Mouse (Mus musculus) hindbrain, embryonic 11.5 days (tissue): Measurements from ENCODE around the gene Patj. TPM values are rescaled to one million over a fixed set of nuclear protein-coding genes. Genes with fewer than 3 reads are reported as not detected.

Experiments used
- ATAC-seq: fragments of 200-750 bp; cut with Nextera tagmentation; 2 replicates; pipeline ENCODE4 v1.8.0; 2017; ENCODE audit warnings: mild to moderate bottlenecking, moderate TSS enrichment, moderate library complexity; ENCODE audit not compliant: low FRiP score
- DNase-seq: peaks from one replicate; pipeline ENCODE4 v3.0.0-alpha.2; 2015; ENCODE audit warnings: low spot score
- H3K27ac ChIP-seq: fragments of 300-500 bp; sonication (generic); 2 replicates; pipeline ENCODE4 v1.5.1; 2014; ENCODE audit warnings: mild to moderate bottlenecking, low read depth, low read length
- H3K27me3 ChIP-seq: fragments of 300-500 bp; sonication (generic); 2 replicates; pipeline ENCODE4 v1.6.1; 2014; ENCODE audit warnings: mild to moderate bottlenecking, low read length, moderate library complexity, mixed read lengths; ENCODE audit not compliant: control insufficient read depth, insufficient read depth
- H3K36me3 ChIP-seq: fragments of 300-500 bp; sonication (generic); 2 replicates; pipeline ENCODE4 v1.6.1; 2014; ENCODE audit warnings: mild to moderate bottlenecking, low read length, moderate library complexity, mixed read lengths; ENCODE audit not compliant: control insufficient read depth, insufficient read depth
- H3K4me1 ChIP-seq: fragments of 300-500 bp; sonication (generic); replicated peaks from 2 replicates; pipeline ENCODE4 v1.6.1; 2014; ENCODE audit warnings: low read length, mixed read lengths; ENCODE audit not compliant: control insufficient read depth, insufficient read depth
- H3K4me2 ChIP-seq: fragments of 300-500 bp; sonication (generic); replicated peaks from 2 replicates; pipeline ENCODE4 v1.6.1; 2014; ENCODE audit warnings: mild to moderate bottlenecking, low read depth, low read length
- H3K4me3 ChIP-seq: fragments of 300-500 bp; sonication (generic); 2 replicates; pipeline ENCODE4 v1.5.1; 2014; ENCODE audit warnings: low read depth, low read length
- H3K9ac ChIP-seq: fragments of 300-500 bp; sonication (generic); 2 replicates; pipeline ENCODE4 v1.6.1; 2014; ENCODE audit warnings: low read depth, low read length
- H3K9me3 ChIP-seq: fragments of 300-500 bp; sonication (generic); 2 replicates; pipeline ENCODE4 v1.6.1; 2016; ENCODE audit warnings: low read length; ENCODE audit not compliant: control insufficient read depth
- WGBS: fragments of 180-500 bp; shearing (Covaris S2); extraction: QIAGEN DNeasy Blood & Tissue Kit; methylation state at CpG from one replicate; pipeline ENCODE4 v1.1.7; 2014; 5-methylcytosine and 5-hydroxymethylcytosine counted together
- polyA plus RNA-seq: library from polyadenylated mRNA; unstranded; fragments of >200 nt; fragmentation: Nextera tagmentation; extraction: Ambion mirVana; gene quantifications from 2 replicates; pipeline ENCODE4 v1.2.1, GENCODE M21; 2014

Patj gene
- polyA plus RNA-seq, 1 experiment from 2014 or later, result 9.7 TPM

GRCm38 (mm10) chr4:98564196-98564865 lies 168.7 kb downstream of the Patj start:
- H3K4me1 ChIP-seq, result no peaks in the 10 kb centered on the region
- H3K9me3 ChIP-seq, result no peaks in the 10 kb centered on the region
- H3K27ac ChIP-seq, result no peak overlapping the region
- no peak overlapping the region for H3K4me2 ChIP-seq
- no peaks in the 10 kb centered on the region for H3K27me3 ChIP-seq
- whole genome bisulfite sequencing, result 89% methylated on average over 6 of the region's 6 CpGs
- H3K4me3 ChIP-seq, result no peak overlapping the region
- ATAC-seq (no peak), DNase-seq (no peak)
- no peak overlapping the region for H3K9ac ChIP-seq
- H3K36me3 ChIP-seq, result no peaks in the 10 kb centered on the region

- Histone ChIP-seq H3K4me3 (no peak overlapping the region), H3K4me2 (no peak overlapping the region), H3K27ac (no peak overlapping the region), H3K9me3 (no peaks in the 10 kb centered on the region), H3K9ac (no peak overlapping the region), H3K4me1 (no peaks in the 10 kb centered on the region), H3K27me3 (no peaks in the 10 kb centered on the region), H3K36me3 (no peaks in the 10 kb centered on the region)
- ATAC-seq (no peak), DNase-seq (no peak)
- 91% methylated on average over 6 of the region's 6 CpGs for WGBS
These were observed 171.2 kb downstream of the Patj start for GRCm38 (mm10) chr4:98566741-98567140.

GRCm38 (mm10) chr4:98567457-98567856 lies 171.9 kb downstream of the Patj start:
- H3K27ac ChIP-seq, result no peak overlapping the region
- no peak overlapping the region for H3K4me3 ChIP-seq
- no peaks in the 10 kb centered on the region for H3K4me1 ChIP-seq
- ATAC-seq, result no peak
- no peaks in the 10 kb centered on the region for H3K9me3 ChIP-seq
- WGBS, result 93% methylated on average over 9 of the region's 9 CpGs
- no peak for DNase-seq
- H3K36me3 ChIP-seq, result no peaks in the 10 kb centered on the region
- H3K9ac ChIP-seq, result no peak overlapping the region
- H3K4me2 ChIP-seq, result no peak overlapping the region
- no peaks in the 10 kb centered on the region for H3K27me3 ChIP-seq

- Histone ChIP-seq H3K36me3 (no peaks in the 10 kb centered on the region), H3K9ac (no peak overlapping the region), H3K27me3 (no peaks in the 10 kb centered on the region), H3K4me2 (no peak overlapping the region), H3K4me3 (no peak overlapping the region), H3K4me1 (no peaks in the 10 kb centered on the region), H3K27ac (no peak overlapping the region), H3K9me3 (no peaks in the 10 kb centered on the region)
- DNase-seq (no peak), ATAC-seq (no peak)
- WGBS, result 50% methylated on average over 4 of the region's 4 CpGs
These were observed 174.3 kb downstream of the Patj start for GRCm38 (mm10) chr4:98569904-98570303.

- ATAC-seq (no peak), DNase-seq (no peak)
- Histone ChIP-seq H3K4me3 (no peak overlapping the region), H3K4me2 (no peak overlapping the region), H3K36me3 (no peaks in the 10 kb centered on the region), H3K27ac (no peak overlapping the region), H3K27me3 (no peaks in the 10 kb centered on the region), H3K4me1 (no peaks in the 10 kb centered on the region), H3K9ac (no peak overlapping the region), H3K9me3 (no peaks in the 10 kb centered on the region)
These were observed 181.7 kb downstream of the Patj start for GRCm38 (mm10) chr4:98577275-98577674.

GRCm38 (mm10) chr4:98577957-98578541 lies 182.5 kb downstream of the Patj start:
- H3K4me2 ChIP-seq, result no peak overlapping the region
- no peaks in the 10 kb centered on the region for H3K4me1 ChIP-seq
- H3K27me3 ChIP-seq, result no peaks in the 10 kb centered on the region
- no peaks in the 10 kb centered on the region for H3K36me3 ChIP-seq
- H3K4me3 ChIP-seq, result no peak overlapping the region
- H3K9ac ChIP-seq, result no peak overlapping the region
- ATAC-seq (peak; percentile 94), DNase-seq (peak; percentile 18)
- 61% methylated on average over 3 of the region's 3 CpGs for WGBS
- peak overlapping the region; percentile 42 for H3K27ac ChIP-seq
- H3K9me3 ChIP-seq, result no peaks in the 10 kb centered on the region

GRCm38 (mm10) chr4:98581456-98581855 lies 185.9 kb downstream of the Patj start:
- DNase-seq (no peak), ATAC-seq (no peak)
- Histone ChIP-seq H3K36me3 (no peaks in the 10 kb centered on the region), H3K4me2 (no peak overlapping the region), H3K4me1 (no peaks in the 10 kb centered on the region), H3K9me3 (no peaks in the 10 kb centered on the region), H3K4me3 (no peak overlapping the region), H3K27ac (no peak overlapping the region), H3K27me3 (no peaks in the 10 kb centered on the region), H3K9ac (no peak overlapping the region)
- 80% methylated on average over 8 of the region's 8 CpGs for WGBS

- DNase-seq (no peak), ATAC-seq (no peak)
- 73% methylated on average over 5 of the region's 5 CpGs for WGBS
- Histone ChIP-seq H3K27ac (no peak overlapping the region), H3K4me2 (no peak overlapping the region), H3K9me3 (no peaks in the 10 kb centered on the region), H3K4me1 (no peaks in the 10 kb centered on the region), H3K4me3 (no peak overlapping the region), H3K9ac (no peak overlapping the region), H3K27me3 (no peaks in the 10 kb centered on the region), H3K36me3 (no peaks in the 10 kb centered on the region)
These were observed 188.4 kb downstream of the Patj start for GRCm38 (mm10) chr4:98584023-98584422.

- no peak overlapping the region for H3K9ac ChIP-seq
- ATAC-seq (no peak), DNase-seq (no peak)
- no peak overlapping the region for H3K4me2 ChIP-seq
- H3K9me3 ChIP-seq, result no peaks in the 10 kb centered on the region
- WGBS, result 76% methylated on average over 4 of the region's 4 CpGs
- no peaks in the 10 kb centered on the region for H3K4me1 ChIP-seq
- H3K27ac ChIP-seq, result no peak overlapping the region
- no peaks in the 10 kb centered on the region for H3K36me3 ChIP-seq
- no peak overlapping the region for H3K4me3 ChIP-seq
- H3K27me3 ChIP-seq, result no peaks in the 10 kb centered on the region
These were observed 190.7 kb downstream of the Patj start for GRCm38 (mm10) chr4:98586303-98586702.
